Mouse (Mus musculus): Measurements from ENCODE around the gene Pdcd1lg2.

- TF ChIP-seq EP300 (IDR thresholded peaks at IDR 0.05; ENCODE audit: insufficient read depth, low read depth, low read length) = no peak
- no peak for TF ChIP-seq POLR2A (IDR thresholded peaks at IDR 0.05; ENCODE audit: insufficient read depth, low read depth, low read length)
Measured at GRCm38 (mm10) chr19:29399786-29400185, 10.9 kb upstream of the Pdcd1lg2 start.

Data from heart, adult 2 months (tissue).